Mouse (Mus musculus) liver, embryonic 16.5 days (tissue): Measurements from ENCODE around the gene Mgmt. TPM values are rescaled to one million over a fixed set of nuclear protein-coding genes. Genes with fewer than 3 reads are reported as not detected.

Experiments
- ATAC-seq: fragments of 200-750 bp; cut with Nextera tagmentation; 2 replicates; pipeline ENCODE4 v1.8.0; 2017; ENCODE audit warnings: low read depth, mild to moderate bottlenecking, moderate number of reproducible peaks, moderate library complexity
- H3K27ac ChIP-seq: fragments of 300-500 bp; sonication (generic); 2 replicates; pipeline ENCODE4 v1.5.1; 2014; ENCODE audit warnings: mild to moderate bottlenecking, low read length
- H3K27me3 ChIP-seq: fragments of 300-500 bp; sonication (generic); 2 replicates; pipeline ENCODE4 v1.6.1; 2014; ENCODE audit warnings: low read depth, low read length, mixed read lengths; ENCODE audit not compliant: control insufficient read depth, insufficient read depth
- H3K36me3 ChIP-seq: fragments of 300-500 bp; sonication (generic); 2 replicates; pipeline ENCODE4 v1.6.1; 2014; ENCODE audit warnings: mild to moderate bottlenecking; ENCODE audit not compliant: control insufficient read depth, insufficient read depth
- H3K4me1 ChIP-seq: fragments of 300-500 bp; sonication (generic); 2 replicates; pipeline ENCODE4 v1.6.1; 2014; ENCODE audit warnings: low read depth, low read length, mixed read lengths; ENCODE audit not compliant: control insufficient read depth
- H3K4me2 ChIP-seq: fragments of 300-500 bp; sonication (generic); 2 replicates; pipeline ENCODE4 v1.6.1; 2014; ENCODE audit warnings: low read depth, low read length, mixed read lengths
- H3K4me3 ChIP-seq: fragments of 300-500 bp; sonication (generic); 2 replicates; pipeline ENCODE4 v1.5.1; 2014; ENCODE audit warnings: low read depth, mild to moderate bottlenecking, low read length
- H3K9ac ChIP-seq: fragments of 300-500 bp; sonication (generic); 2 replicates; pipeline ENCODE4 v1.6.1; 2014; ENCODE audit warnings: low read depth, low read length
- H3K9me3 ChIP-seq: fragments of 300-500 bp; sonication (generic); replicated peaks from 2 replicates; pipeline ENCODE4 v1.6.1; 2016; ENCODE audit warnings: low read length; ENCODE audit not compliant: control insufficient read depth
- WGBS: fragments of 180-500 bp; shearing (Covaris S2); extraction: QIAGEN DNeasy Blood & Tissue Kit; methylation state at CpG from one replicate; pipeline ENCODE4 v1.1.7; 2014; ENCODE audit not compliant: insufficient replicate concordance; 5-methylcytosine and 5-hydroxymethylcytosine counted together
- polyA plus RNA-seq: library from polyadenylated mRNA; unstranded; fragments of >200 nt; fragmentation: Nextera tagmentation; extraction: Ambion mirVana; gene quantifications from 2 replicates; pipeline ENCODE4 v1.2.1, GENCODE M21; 2015

Gene Mgmt
- polyA plus RNA-seq, 1 experiment from 2014 or later: 3.2 TPM

DNA sequence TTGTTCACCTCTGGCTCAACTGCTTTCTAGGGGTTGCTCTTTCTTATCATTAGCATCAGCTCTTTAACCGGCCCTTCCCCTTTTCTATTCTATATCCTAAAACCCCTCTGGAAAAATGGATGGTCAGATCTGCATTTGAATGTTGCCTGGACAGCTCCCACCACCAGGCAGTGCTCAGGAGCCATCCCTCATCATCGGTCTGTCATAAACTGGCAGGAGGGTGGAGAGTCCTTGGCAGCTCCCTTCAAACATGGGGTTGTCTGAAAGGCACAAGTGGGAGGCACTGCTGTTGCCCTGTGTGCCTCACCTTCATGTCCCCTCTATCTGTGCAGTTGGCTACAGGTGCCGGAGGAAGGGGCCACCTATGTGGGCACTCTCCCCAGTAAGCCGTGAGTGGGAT is 185.8 kb downstream of the Mgmt start:
- H3K4me3 ChIP-seq: no peak overlapping the region
- no peaks in the 10 kb centered on the region for H3K27me3 ChIP-seq
- WGBS: 68% methylated on average over 4 of the region's 4 CpGs
- ATAC-seq: no peak
- no peak overlapping the region for H3K4me2 ChIP-seq
- H3K9ac ChIP-seq: no peak overlapping the region
- H3K9me3 ChIP-seq: no peaks in the 10 kb centered on the region
- no peak overlapping the region for H3K27ac ChIP-seq
- no peaks in the 10 kb centered on the region for H3K4me1 ChIP-seq
- no peaks in the 10 kb centered on the region for H3K36me3 ChIP-seq

DNA sequence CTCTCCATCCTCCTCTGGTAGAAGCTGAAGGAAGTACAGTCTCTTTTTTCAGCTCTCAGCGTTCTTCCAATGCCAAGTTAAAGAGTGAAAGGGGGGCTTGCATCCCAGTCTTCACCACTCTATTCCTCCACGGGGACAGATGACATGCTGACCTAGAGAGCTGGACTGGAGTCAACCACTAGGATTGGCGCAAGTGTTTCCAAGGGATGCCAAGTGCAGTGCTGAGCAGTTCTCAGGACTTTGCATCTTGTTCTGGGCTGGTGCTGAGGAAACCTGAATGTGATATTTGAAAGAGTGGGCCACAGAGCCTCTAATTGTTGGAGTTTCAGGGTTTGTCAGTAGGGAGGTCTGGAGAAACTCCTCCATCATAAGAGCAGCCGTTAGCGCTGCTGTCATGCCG is 187.8 kb downstream of the Mgmt start:
- H3K9me3 ChIP-seq: no peaks in the 10 kb centered on the region
- no peak overlapping the region for H3K9ac ChIP-seq
- no peak overlapping the region for H3K27ac ChIP-seq
- no peaks in the 10 kb centered on the region for H3K27me3 ChIP-seq
- H3K36me3 ChIP-seq: no peaks in the 10 kb centered on the region
- H3K4me1 ChIP-seq: no peaks in the 10 kb centered on the region
- no peak overlapping the region for H3K4me3 ChIP-seq
- H3K4me2 ChIP-seq: no peak overlapping the region
- WGBS: 70% methylated on average over 6 of the region's 6 CpGs
- ATAC-seq: no peak

DNA sequence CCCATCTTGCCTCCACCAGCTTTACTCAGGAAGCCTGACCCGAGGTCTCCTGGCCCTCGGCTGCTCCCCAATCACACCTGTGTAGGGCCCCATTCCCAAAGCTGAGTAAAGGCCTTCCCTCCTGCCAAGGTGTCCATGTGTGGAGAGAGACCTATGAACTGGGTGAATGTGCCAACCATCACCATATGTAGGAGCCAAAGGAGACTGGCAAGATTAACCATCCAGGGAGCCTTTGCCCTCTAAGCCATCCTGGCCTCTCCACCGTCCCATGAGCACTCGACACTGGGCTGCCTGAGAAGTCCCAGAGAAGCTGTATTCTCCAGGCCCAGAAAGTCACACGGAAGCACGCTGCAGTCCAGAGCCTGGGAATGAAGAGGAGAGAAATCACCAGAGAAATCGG is 190.2 kb downstream of the Mgmt start:
- no peaks in the 10 kb centered on the region for H3K9me3 ChIP-seq
- ATAC-seq: no peak
- no peak overlapping the region for H3K4me2 ChIP-seq
- no peak overlapping the region for H3K27ac ChIP-seq
- no peak overlapping the region for H3K9ac ChIP-seq
- 70% methylated on average over 7 of the region's 7 CpGs for WGBS
- no peaks in the 10 kb centered on the region for H3K36me3 ChIP-seq
- no peaks in the 10 kb centered on the region for H3K27me3 ChIP-seq
- H3K4me1 ChIP-seq: no peaks in the 10 kb centered on the region
- H3K4me3 ChIP-seq: no peak overlapping the region

DNA sequence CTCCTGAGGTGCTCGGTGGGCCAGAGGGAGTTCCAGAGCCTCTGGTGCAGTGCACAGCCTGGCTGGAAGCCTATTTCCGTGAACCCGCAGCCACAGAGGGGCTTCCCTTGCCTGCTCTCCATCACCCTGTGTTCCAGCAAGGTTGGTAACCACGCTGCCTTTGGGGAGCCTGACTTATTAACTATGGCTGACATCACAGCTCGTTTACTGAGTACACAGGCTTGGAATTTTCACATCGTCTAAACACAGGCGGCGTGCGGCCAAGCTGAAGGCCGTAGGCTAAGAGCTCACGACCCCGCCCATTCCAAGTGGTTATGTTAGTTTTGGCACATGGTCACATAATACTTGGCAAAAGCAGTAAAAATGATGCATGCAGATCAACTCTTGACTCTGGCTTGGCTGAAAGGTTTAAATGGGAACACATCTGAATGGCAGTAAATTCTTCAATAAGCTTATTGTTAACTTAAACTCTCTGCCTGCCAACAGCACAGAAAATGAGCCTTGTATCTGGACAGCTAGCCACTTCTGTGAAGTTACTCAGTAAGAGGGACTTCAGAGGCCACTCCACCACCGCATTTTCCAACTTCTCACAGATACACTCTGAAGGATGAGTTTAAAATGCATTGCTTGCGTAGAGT is 191.7 kb downstream of the Mgmt start:
- H3K36me3 ChIP-seq: no peaks in the 10 kb centered on the region
- no peak overlapping the region for H3K4me2 ChIP-seq
- H3K4me1 ChIP-seq: no peaks in the 10 kb centered on the region
- H3K27ac ChIP-seq: no peak overlapping the region
- no peaks in the 10 kb centered on the region for H3K27me3 ChIP-seq
- ATAC-seq: peak; percentile 35; the same call in 1 of the 2 replicates
- 59% methylated on average over 14 of the region's 14 CpGs for WGBS
- no peaks in the 10 kb centered on the region for H3K9me3 ChIP-seq
- H3K4me3 ChIP-seq: no peak overlapping the region
- H3K9ac ChIP-seq: no peak overlapping the region

DNA sequence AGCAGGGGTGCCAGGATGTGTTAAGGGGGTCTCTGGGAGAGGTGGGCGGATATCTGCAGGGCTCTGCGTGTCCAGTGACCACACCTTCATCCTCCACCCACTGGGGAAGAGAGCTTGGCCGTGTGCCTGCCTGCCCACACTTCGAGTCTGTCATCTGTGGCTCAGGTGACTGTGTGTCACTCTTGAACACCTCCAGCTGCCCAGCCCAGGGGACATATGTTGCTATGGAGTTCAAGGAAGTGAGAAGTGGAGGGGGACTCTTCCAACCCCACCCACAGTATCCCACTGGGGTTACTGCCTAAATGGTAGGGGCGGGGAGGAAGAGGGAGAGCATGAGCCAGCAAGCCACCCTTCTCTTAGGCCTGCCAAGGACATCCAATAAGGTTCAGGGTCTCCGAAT is 192.7 kb downstream of the Mgmt start:
- no peak for ATAC-seq
- Histone ChIP-seq H3K9ac (no peak overlapping the region), H3K27me3 (no peaks in the 10 kb centered on the region), H3K4me2 (no peak overlapping the region), H3K4me1 (no peaks in the 10 kb centered on the region), H3K4me3 (no peak overlapping the region), H3K36me3 (no peaks in the 10 kb centered on the region), H3K9me3 (no peaks in the 10 kb centered on the region), H3K27ac (no peak overlapping the region)
- WGBS: 49% methylated on average over 6 of the region's 6 CpGs

DNA sequence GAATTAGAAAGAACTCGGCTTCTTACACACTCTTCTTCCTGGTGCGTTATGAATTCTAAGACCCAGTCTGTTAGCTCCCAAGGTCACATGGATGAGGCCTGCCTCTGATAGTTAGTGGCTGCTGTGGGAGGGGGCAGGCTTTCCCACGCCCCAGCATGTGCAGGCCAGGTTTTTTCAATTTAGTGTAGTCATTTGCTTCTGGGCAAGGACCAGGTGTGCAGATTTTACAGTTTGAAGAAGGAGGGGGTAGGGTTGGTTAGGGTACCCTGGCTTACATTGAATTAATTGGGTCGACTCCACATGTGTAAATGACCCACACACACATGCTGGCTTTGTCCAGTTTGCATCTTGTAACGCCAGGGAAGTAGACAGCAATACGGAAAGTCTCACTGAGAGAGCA is 193.7 kb downstream of the Mgmt start:
- 63% methylated on average over 6 of the region's 6 CpGs for WGBS
- no peaks in the 10 kb centered on the region for H3K36me3 ChIP-seq
- no peak for ATAC-seq
- H3K27me3 ChIP-seq: no peaks in the 10 kb centered on the region
- H3K4me3 ChIP-seq: no peak overlapping the region
- no peak overlapping the region for H3K9ac ChIP-seq
- no peaks in the 10 kb centered on the region for H3K9me3 ChIP-seq
- no peaks in the 10 kb centered on the region for H3K4me1 ChIP-seq
- no peak overlapping the region for H3K27ac ChIP-seq
- no peak overlapping the region for H3K4me2 ChIP-seq

DNA sequence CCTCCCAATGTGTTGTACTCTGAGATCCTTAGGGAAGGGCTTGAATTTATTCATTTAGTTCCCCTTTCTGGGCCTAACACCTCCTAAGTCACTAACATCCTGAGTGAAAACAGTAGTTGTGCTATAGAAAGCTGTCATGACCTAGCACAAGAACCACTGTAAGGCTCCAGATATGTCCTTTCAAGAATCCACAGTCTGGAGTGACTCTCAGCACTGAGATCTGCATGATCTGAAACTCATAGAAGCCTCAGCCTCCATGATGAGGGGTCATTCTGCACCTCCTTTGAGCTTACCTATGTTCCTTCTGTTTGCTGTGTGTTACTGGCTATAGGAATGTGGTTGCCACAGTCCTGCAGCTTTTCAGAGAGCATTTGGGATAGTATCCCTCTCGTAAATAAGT is 200.1 kb downstream of the Mgmt start:
- 49% methylated on average over 1 of the region's 1 CpGs for whole genome bisulfite sequencing
- no peak for ATAC-seq
- Histone ChIP-seq H3K36me3 (no peaks in the 10 kb centered on the region), H3K27ac (no peak overlapping the region), H3K4me1 (no peaks in the 10 kb centered on the region), H3K9ac (no peak overlapping the region), H3K4me2 (no peak overlapping the region), H3K9me3 (no peaks in the 10 kb centered on the region), H3K4me3 (no peak overlapping the region), H3K27me3 (no peaks in the 10 kb centered on the region)

DNA sequence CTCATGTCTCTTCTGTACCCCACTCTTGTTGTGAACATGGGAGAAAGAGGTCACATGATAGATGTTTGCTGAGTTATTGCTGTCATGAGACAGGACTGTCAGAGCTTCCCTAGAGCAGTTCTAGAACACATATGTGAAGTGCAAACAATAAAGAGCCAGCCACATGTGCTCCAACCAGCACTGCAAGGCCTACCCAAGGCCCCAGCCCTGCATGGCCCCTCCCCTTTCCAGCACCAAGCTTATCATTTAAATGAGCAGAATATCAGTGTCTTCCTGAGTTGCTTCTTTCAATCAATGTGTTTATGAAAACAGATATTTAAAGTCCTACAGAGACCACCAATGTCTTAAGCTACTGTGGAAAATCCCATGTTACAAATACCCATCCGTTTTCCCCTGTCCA is 201.3 kb downstream of the Mgmt start:
- H3K4me3 ChIP-seq: no peak overlapping the region
- H3K36me3 ChIP-seq: no peaks in the 10 kb centered on the region
- H3K27ac ChIP-seq: no peak overlapping the region
- no peaks in the 10 kb centered on the region for H3K27me3 ChIP-seq
- H3K9me3 ChIP-seq: no peaks in the 10 kb centered on the region
- no peak for ATAC-seq
- H3K4me1 ChIP-seq: no peaks in the 10 kb centered on the region
- no peak overlapping the region for H3K4me2 ChIP-seq
- H3K9ac ChIP-seq: no peak overlapping the region
- WGBS: 54% methylated on average over 1 of the region's 1 CpGs

DNA sequence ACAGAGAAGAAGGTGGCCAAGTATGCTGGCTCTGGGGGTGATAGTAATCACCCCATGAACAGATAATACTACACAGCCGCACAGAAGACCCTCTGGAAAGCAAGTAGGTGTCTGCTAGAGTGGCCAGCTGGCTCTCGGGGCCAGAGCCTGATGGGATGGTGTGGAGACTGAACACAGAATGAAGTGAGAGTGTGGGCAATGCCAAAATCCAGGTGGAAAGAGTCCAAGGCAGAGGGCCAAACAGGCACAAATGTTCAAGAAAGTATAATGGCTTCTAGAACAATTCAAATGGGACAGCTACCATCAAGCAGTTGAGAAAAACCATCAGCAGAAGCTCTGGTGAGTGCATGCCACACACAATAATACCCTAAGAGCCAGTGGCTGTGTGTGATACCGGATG is 205.4 kb downstream of the Mgmt start:
- no peak overlapping the region for H3K27ac ChIP-seq
- ATAC-seq: no peak
- no peaks in the 10 kb centered on the region for H3K27me3 ChIP-seq
- WGBS: 51% methylated on average over 3 of the region's 3 CpGs
- H3K36me3 ChIP-seq: no peaks in the 10 kb centered on the region
- H3K9me3 ChIP-seq: no peaks in the 10 kb centered on the region
- no peak overlapping the region for H3K9ac ChIP-seq
- no peaks in the 10 kb centered on the region for H3K4me1 ChIP-seq
- H3K4me2 ChIP-seq: no peak overlapping the region
- H3K4me3 ChIP-seq: no peak overlapping the region
